Comparison of ENCODE assay signal across 22 mouse cellular contexts in genomic region chr4:73542331-73542730, GRCm38 (mm10).
DNase-seq lines count a peak whose midpoint lies in the region; ATAC-seq and TF ChIP-seq lines count a peak whose summit lies in the region.
"Had no signal": no experiment of that assay in that cellular context is flagged by ENCODE, and none has a peak within 500 bp of the region (broad histone marks: within the 10 kb centered on the region; RNA-seq: fewer than 3 reads in every experiment).

No protein-coding gene starts in this region.

- no peaks in the 10 kb centered on the region for H3K27me3 ChIP-seq in hindbrain, embryonic 15.5 days
- H3K27me3 ChIP-seq in hindbrain, embryonic 10.5 days (ENCODE audit: insufficient read depth, poor library complexity, severe bottlenecking): no peaks in the 10 kb centered on the region
- H3K27me3 ChIP-seq in midbrain, postnatal 0 days (ENCODE audit: insufficient read depth, low read length): no peaks in the 10 kb centered on the region
- H3K27me3 ChIP-seq in midbrain, embryonic 16.5 days (ENCODE audit: control insufficient read depth, insufficient read depth, low read depth, low read length): no peaks in the 10 kb centered on the region
- H3K27me3 ChIP-seq: embryonic facial prominence, embryonic 12.5 days; embryonic facial prominence, embryonic 15.5 days; heart, embryonic 12.5 days; heart, embryonic 15.5 days; intestine, embryonic 15.5 days had no signal

- H3K4me3 ChIP-seq in hindbrain, embryonic 15.5 days: no peak overlapping the region
- H3K4me3 ChIP-seq in hindbrain, embryonic 10.5 days: no peak overlapping the region
- H3K4me3 ChIP-seq in midbrain, postnatal 0 days (ENCODE audit: low read depth, low read length): no peak overlapping the region
- H3K4me3 ChIP-seq in midbrain, embryonic 16.5 days (ENCODE audit: low read depth, low read length): no peak overlapping the region
- H3K4me3 ChIP-seq: embryonic facial prominence, embryonic 12.5 days; embryonic facial prominence, embryonic 15.5 days; heart, embryonic 12.5 days; heart, embryonic 15.5 days; intestine, embryonic 15.5 days had no signal

- no peak for DNase-seq in hindbrain, embryonic 10.5 days (ENCODE audit: low spot score)
- DNase-seq in layer of hippocampus, postnatal 10 days (ENCODE audit: low spot score in 2 of 2): peak; percentile 5 to 12
- DNase-seq in layer of hippocampus, adult 18-20 months (ENCODE audit: low spot score in 2 of 2): no peak
- peak; percentile 52 for DNase-seq in midbrain, postnatal 0 days (ENCODE audit: low spot score)
- DNase-seq in gastrocnemius, adult 18-20 months (ENCODE audit: low spot score): no peak
- DNase-seq: adrenal gland, adult 8-10 months; adrenal gland, postnatal 25 days; forebrain, postnatal 0 days; gastrocnemius, postnatal 25 days; heart, adult 18-20 months; heart, postnatal 10 days; heart, postnatal 36 days; kidney, adult 11 months had no signal

- H3K4me1 ChIP-seq in hindbrain, embryonic 15.5 days (replicated peaks): no peaks in the 10 kb centered on the region
- no peaks in the 10 kb centered on the region for H3K4me1 ChIP-seq in hindbrain, embryonic 10.5 days (replicated peaks)
- no peaks in the 10 kb centered on the region for H3K4me1 ChIP-seq in midbrain, postnatal 0 days (ENCODE audit: insufficient read depth, low read length)
- H3K4me1 ChIP-seq in midbrain, embryonic 16.5 days (ENCODE audit: control insufficient read depth, insufficient read depth, low read length): no peaks in the 10 kb centered on the region
- H3K4me1 ChIP-seq: embryonic facial prominence, embryonic 12.5 days; embryonic facial prominence, embryonic 15.5 days; heart, embryonic 12.5 days; heart, embryonic 15.5 days; intestine, embryonic 15.5 days had no signal

- no peak for TF ChIP-seq CTCF in midbrain, postnatal 0 days (IDR thresholded peaks at IDR 0.05)

- H3K36me3 ChIP-seq in hindbrain, embryonic 15.5 days: no peaks in the 10 kb centered on the region
- no peaks in the 10 kb centered on the region for H3K36me3 ChIP-seq in hindbrain, embryonic 10.5 days
- H3K36me3 ChIP-seq in midbrain, postnatal 0 days (ENCODE audit: insufficient read depth, low read length): no peaks in the 10 kb centered on the region
- H3K36me3 ChIP-seq in midbrain, embryonic 16.5 days (ENCODE audit: control insufficient read depth, insufficient read depth, low read length): no peaks in the 10 kb centered on the region
- H3K36me3 ChIP-seq: embryonic facial prominence, embryonic 12.5 days; embryonic facial prominence, embryonic 15.5 days; heart, embryonic 12.5 days; heart, embryonic 15.5 days; intestine, embryonic 15.5 days had no signal

- ATAC-seq in hindbrain, embryonic 15.5 days (ENCODE audit: low FRiP score, low read depth): peak; percentile 48; the same call in 1 of the 2 replicates
- ATAC-seq in midbrain, postnatal 0 days (ENCODE audit: low FRiP score): no peak
- no peak for ATAC-seq in midbrain, embryonic 16.5 days
- ATAC-seq: activated CD4-positive, CD25-positive, alpha-beta regulatory T cell, adult 4 months; forebrain, embryonic 14.5 days; forebrain, postnatal 0 days; intestine, embryonic 15.5 days had no signal

- no peak overlapping the region for H3K9ac ChIP-seq in hindbrain, embryonic 15.5 days
- no peak overlapping the region for H3K9ac ChIP-seq in midbrain, postnatal 0 days (replicated peaks; ENCODE audit: low read length, poor library complexity, severe bottlenecking)
- no peak overlapping the region for H3K9ac ChIP-seq in midbrain, embryonic 16.5 days (ENCODE audit: low read depth, low read length)
- H3K9ac ChIP-seq: embryonic facial prominence, embryonic 12.5 days; embryonic facial prominence, embryonic 15.5 days; forebrain, postnatal 0 days; heart, embryonic 12.5 days; heart, embryonic 15.5 days; intestine, embryonic 15.5 days had no signal

- no peaks in the 10 kb centered on the region for H3K9me3 ChIP-seq in hindbrain, embryonic 15.5 days
- peaks cover 6% of the 10 kb centered on the region for H3K9me3 ChIP-seq in hindbrain, embryonic 10.5 days
- no peaks in the 10 kb centered on the region for H3K9me3 ChIP-seq in midbrain, postnatal 0 days (ENCODE audit: low read length)
- 0 out of 2 replicates have a peak, but pooled peaks cover 3% of the 10 kb centered on the region for H3K9me3 ChIP-seq in midbrain, embryonic 16.5 days (replicated peaks; ENCODE audit: control insufficient read depth, low read length, poor library complexity, severe bottlenecking)
- H3K9me3 ChIP-seq: embryonic facial prominence, embryonic 15.5 days; intestine, embryonic 15.5 days had no signal

- no peak overlapping the region for H3K4me2 ChIP-seq in hindbrain, embryonic 15.5 days
- no peak overlapping the region for H3K4me2 ChIP-seq in midbrain, postnatal 0 days (ENCODE audit: low read depth, low read length, poor library complexity, severe bottlenecking)
- H3K4me2 ChIP-seq in midbrain, embryonic 16.5 days (ENCODE audit: low read length): no peak overlapping the region
- H3K4me2 ChIP-seq: embryonic facial prominence, embryonic 12.5 days; embryonic facial prominence, embryonic 15.5 days; heart, embryonic 12.5 days; heart, embryonic 15.5 days; intestine, embryonic 15.5 days had no signal

- H3K27ac ChIP-seq in hindbrain, embryonic 15.5 days (replicated peaks): no peak overlapping the region
- no peak overlapping the region for H3K27ac ChIP-seq in hindbrain, embryonic 10.5 days
- no peak overlapping the region for H3K27ac ChIP-seq in midbrain, postnatal 0 days (ENCODE audit: low read depth, low read length)
- H3K27ac ChIP-seq in midbrain, embryonic 16.5 days (ENCODE audit: low read length): no peak overlapping the region
- H3K27ac ChIP-seq: embryonic facial prominence, embryonic 12.5 days; embryonic facial prominence, embryonic 15.5 days; heart, embryonic 15.5 days; intestine, embryonic 15.5 days had no signal

- 75% methylated on average over 5 of the region's 5 CpGs for WGBS in hindbrain, embryonic 15.5 days
- 89% methylated on average over 5 of the region's 5 CpGs for WGBS in hindbrain, embryonic 10.5 days
- 83% methylated on average over 5 of the region's 5 CpGs for WGBS in midbrain, postnatal 0 days
- 88% methylated on average over 5 of the region's 5 CpGs for WGBS in midbrain, embryonic 16.5 days

Comparison
In these comparisons a context has a peak if more than half of its experiments do, and no peak if none do; other contexts are left out.
1. DNase-seq: peak in layer of hippocampus, postnatal 10 days (2 of 2) and midbrain, postnatal 0 days (single experiment); none in hindbrain, embryonic 10.5 days (single experiment), layer of hippocampus, adult 18-20 months (0 of 2) and gastrocnemius, adult 18-20 months (single experiment).